Mouse (Mus musculus) lung, adult 18-20 months (tissue): ENCODE measurements at regions not wholly inside any gene's neighbourhood (a gene's known extent, or its start where the extent isn't known, plus 50 kb on each side); places are given as distances from the start of the nearest gene placed in this dataset.

ENCODE experiments used
- DNase-seq, 2 experiments: peaks; one replicate each; pipeline ENCODE4 v3.0.0; 2022; ENCODE audit warnings: mixed read lengths in 2 of 2

DNA sequence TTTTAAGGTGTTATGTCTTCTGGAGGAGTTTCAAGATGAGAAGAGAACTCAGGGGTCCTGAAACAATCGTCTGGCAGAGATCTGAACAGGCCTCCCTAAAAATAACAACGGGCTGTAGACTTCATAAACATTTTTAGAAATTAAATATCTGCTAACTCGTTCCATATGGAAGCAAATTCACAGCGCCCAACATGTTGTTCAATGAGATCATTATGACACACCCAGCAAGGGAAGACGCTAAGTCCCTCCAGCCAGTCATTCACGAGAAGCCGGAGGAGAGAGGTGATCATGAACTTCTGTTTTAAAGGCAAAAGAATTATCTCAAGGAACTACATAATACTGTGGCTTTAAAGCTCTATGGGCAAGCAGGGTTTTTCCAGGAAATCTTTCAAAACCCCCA is 334.8 kb downstream of the Efna5 start:
- DNase-seq, result no peak

DNA sequence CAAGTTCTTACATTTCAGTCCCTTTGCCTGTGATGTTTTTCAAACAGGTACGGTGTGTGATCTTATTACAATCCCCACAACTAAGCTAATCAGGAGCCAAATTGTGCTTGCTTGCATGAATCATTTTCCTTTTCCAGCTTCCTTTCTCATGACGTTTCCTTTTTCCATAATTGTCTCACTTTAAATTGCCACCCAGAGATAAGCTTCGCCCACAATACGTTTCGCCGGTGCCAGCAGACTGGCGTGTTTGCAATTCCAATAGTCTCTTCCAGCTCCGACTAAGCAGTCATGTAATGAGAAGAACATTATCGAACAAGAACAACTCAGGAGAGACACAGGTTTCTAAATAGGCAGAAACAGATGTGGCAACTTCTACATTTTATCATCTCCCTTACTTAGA is 335.8 kb downstream of the Efna5 start:
- peak in 1 of 2 experiments; percentile 3 for DNase-seq

DNA sequence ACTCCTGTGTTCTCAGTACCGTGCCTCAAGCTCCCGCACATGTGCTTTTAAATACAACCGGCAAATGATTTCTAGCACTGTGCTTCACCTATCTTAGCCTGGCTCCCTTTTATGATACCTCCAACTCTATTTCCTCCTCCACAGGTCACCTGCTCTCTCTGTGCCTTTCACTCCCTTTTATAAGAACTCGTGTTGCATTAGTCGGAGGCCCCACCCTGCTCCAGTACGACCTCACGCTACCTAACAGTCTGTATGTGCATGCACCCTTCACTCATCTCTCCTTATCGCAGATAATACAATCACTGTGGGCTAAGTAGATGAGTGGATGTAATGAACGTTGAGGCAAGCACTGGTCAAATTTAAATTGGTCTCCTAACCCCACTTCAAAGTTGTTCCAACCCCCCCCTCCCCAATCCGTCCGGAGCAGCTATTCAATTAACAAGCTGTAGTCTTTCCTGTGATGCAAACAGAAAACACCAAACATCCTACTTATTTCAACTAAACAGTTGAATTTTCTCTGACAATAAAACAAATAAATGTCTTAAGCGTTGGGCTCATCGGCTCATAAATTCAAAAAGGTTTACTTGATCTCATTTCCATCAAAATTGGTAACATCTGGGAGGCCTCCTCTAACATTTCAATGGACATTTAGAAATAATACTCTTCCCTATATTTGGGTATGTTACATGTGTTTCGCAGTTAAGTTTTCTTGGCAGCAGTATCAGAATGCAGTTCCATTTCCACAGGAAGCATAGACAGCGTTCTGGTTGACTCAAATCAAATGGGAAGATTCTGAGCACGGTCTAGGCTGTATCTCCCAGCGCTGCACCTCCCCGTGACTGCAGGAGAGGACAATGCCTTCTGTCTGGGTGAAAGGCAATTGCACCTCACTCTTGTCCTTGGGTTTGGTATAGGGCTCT is 337.8 kb downstream of the Efna5 start:
- no peak for DNase-seq

DNA sequence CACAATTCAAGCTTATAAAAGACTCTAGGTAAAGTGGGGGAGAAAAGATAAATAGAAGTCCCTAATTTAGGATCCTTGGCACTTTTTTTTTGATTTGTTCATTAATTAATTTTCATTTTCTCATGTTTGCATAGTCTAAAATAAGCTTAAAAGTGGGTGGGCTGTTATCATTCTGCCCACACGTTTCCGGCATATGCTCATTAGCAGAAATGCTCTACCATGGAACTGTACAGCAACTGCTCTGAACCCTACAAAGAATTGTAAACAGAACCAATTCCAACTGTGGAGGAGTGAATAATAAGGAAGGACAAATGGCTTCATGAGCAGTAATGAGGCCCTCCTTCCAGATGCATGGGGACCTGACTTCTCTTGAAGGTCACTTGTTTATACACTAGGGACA is 351.2 kb downstream of the Efna5 start:
- DNase-seq, result no peak

DNA sequence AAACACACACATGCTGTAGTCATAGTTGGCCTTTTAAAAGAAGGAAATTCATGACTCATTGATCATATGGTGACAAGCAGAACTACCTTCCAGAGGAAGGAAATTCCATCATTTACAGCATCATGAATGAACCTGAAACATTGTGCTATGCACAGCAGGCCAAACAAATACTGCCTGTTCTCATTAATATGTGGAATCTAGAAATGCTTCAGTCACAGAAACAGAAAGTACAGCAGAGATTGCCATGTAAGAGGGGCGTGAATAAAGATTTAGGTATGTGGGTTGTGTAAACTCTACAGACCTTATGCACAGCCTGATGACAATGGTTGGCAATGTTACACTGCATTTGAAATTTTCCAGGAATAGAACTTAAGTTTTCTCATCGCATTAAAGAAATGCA is 353.6 kb downstream of the Efna5 start:
- DNase-seq, result no peak

DNA sequence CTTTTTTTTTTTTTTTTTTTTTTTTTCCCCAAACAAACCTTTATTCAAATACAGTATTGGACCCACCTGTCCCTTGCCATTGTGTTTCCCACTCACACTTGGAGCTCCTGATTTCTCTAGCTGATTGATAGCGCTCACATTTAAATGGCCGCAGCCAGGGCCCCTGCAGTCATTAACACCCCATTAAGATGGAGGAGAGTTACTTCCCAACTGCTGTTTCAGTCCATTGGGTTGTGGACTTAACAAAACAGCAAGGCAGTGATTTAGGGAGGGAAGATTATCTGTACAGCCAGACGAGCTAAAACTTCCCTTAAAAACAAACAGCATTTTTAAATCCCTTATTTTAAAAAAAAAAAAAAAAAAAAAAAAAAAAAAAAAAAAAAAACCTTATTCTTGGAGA is 367.5 kb downstream of the Efna5 start:
- no peak for DNase-seq

DNA sequence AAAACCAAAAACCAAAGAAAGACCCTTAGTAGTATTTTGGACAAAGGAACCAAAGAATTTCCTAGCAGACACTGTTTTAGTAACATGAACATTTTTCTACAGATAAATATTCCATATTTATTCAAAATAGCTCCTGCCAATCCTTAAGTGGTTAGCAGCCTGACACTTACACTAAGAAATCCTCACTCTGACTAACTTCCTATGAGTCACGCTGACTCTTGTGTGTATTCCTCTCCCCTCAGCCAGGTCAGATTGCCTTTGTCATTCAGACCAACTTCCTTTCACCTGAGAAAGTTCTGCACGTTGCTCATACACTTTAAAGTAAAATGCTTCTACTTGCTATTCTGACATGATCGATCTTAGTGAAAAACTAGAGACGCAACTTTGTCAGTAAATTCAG is 370.9 kb downstream of the Efna5 start:
- DNase-seq, result no peak

DNA sequence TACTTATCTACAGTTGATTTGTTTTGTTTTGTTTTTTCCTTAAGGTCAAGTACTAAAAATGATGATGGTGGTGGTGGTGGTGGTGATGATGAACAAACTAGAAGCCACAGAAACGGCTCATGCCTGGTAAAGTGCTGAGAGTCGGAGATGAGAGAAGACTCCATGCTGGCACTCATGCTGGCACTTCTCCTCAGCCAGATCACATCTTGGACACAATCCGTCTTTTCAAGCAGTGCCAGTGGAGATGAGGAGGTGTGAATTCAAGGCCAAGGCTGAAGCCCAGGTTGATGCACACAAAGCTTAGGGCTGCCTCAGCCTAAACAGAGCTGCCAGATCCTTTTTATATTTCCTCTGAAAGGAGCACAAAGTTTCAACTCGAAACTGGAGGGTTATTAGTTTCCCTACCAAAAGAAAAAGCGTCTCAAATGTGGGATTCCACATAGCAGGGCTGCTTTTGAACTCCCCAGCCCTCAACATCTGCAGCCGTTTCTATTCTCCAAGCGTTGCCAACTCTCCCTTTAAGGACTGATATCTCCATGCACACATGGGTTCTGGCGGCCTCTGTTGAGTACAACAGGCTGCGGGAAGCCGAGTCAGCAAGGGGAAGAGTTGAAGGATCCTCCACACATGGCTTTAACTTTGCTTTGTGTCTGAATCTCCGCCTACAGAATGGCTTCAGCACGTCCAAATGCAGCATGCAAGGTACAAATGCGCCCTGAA is 373.2 kb downstream of the Efna5 start:
- no peak for DNase-seq

DNA sequence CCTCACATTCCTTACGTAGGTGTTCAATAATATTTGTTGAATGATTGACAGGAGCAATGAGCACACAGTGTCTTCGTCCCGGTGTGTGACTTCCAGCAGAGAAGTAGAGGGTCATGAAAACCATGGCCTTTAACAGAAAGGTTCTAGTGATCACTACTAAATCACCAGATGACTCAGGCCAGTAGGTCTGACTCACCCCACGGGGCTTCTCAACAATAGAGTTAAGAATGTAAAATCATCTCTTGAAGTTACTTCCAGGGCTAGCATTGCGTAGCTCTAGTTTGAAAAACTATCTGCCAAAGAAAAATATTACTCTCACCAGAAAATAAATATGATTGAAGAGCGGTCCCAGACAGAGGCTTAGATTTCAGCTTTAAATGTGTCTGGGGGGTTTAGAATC is 376.4 kb downstream of the Efna5 start:
- DNase-seq, result no peak

DNA sequence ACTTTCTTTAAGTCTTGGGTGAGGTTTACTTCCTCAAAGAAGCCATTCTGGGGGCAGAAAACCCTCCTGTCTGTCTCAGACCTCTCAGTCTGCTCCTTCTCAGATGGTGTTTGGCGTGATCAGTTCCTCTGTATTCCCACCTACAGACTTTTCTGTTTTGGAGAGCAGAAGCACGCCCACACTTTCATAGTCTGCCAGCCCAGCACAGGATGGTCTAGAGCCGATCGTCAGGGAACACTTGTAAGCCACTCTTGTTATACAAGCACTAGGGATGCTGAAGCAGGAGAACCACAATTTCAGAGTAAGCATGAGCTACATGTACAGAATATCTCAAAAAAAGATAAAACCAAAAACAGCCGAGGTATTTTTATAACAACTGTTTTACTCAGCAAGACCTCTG is 410.4 kb downstream of the Efna5 start:
- no peak for DNase-seq

DNA sequence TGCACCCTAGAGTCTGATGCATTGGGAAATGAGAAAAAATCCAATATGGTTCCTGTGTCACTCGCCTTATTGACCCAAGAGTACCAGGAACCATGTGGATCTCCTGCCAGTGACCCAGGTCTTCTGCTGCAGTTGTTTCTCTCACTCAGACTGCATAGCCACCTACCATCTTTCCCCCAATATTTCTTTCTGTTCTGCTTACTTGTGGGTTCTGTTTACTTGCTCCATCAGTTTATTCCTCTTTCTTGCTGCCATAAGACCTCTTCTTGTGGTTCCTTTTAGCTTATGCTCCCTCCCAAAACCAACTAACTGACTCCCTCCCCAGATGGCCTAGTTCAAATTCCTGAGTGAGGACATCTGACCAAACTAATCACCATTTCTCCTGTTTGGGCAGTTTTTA is 411.8 kb downstream of the Efna5 start:
- DNase-seq, result no peak

DNA sequence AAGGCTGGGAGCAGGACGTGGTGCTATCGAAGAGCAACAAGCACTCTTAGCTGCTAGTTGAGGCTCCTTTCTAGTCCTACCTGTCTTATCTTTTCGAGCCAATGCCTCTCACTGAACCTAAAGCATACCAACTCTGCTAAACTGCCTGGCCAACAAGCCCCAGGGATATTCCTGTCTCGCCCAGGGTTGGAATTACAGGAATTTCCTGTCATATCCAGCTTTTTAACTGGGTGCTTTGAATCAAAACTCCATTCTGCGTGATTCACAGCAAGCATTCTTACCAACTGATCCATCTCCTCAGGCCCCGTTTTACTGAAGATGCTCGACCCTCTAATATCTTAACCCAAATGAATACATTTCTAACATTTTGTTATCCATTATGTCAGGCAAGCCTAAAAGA is 412.3 kb downstream of the Efna5 start:
- DNase-seq, result no peak

DNA sequence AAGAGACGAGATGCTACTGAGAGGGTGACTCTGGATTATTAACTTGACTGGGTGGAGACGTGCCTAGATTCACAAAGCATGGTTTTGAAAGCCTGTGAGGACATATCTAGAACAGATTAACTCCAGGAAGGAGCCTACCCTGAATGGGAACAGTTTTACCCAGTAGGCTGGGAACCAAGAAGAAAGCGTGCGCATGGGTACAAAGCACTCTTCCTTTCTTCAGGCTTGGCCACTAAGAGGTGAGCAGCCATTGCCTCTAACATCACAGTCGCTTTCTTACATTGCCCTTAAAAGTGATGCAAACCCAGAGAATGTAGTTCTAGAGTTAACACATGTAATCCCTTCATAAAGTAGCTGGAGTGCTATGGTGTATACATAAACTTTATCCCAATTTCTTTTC is 414.0 kb downstream of the Efna5 start:
- DNase-seq, result no peak

DNA sequence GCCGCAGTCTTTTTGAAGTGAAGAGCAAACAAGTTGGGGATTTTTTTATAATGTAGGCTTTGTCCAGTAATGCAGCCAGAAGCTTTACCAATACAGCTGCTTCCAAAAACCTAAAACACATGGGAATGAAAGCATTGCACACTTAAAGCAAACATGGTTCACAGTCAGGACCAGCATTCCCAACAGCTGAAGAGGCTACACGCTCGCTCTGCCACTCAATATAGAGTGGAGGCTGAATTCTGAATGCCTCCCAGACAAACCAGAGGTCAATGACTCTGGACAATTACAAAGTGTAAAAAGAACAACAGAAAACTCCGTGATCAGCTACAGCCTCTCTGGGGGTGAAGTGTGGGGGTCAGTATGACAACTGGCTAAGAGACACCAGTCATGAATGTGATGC is 416.1 kb downstream of the Efna5 start:
- no peak for DNase-seq

DNA sequence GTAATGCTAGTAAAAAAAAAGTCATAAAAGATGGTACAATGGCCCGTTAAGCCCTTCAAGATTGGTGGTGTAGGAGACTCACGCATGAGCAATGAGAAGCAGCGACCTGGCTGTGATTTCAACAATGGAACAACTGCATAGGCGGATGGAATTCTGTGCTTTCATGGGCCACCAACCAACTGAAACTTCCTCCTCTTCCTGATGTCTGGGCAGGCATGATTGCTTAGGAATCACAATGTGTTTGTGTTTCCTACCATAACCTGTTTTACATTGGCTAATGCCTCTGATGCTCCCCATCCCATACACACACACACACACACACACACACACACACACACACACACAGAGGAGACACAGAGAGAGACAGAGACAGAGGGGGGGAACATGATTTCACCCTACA is 416.9 kb downstream of the Efna5 start:
- no peak for DNase-seq

DNA sequence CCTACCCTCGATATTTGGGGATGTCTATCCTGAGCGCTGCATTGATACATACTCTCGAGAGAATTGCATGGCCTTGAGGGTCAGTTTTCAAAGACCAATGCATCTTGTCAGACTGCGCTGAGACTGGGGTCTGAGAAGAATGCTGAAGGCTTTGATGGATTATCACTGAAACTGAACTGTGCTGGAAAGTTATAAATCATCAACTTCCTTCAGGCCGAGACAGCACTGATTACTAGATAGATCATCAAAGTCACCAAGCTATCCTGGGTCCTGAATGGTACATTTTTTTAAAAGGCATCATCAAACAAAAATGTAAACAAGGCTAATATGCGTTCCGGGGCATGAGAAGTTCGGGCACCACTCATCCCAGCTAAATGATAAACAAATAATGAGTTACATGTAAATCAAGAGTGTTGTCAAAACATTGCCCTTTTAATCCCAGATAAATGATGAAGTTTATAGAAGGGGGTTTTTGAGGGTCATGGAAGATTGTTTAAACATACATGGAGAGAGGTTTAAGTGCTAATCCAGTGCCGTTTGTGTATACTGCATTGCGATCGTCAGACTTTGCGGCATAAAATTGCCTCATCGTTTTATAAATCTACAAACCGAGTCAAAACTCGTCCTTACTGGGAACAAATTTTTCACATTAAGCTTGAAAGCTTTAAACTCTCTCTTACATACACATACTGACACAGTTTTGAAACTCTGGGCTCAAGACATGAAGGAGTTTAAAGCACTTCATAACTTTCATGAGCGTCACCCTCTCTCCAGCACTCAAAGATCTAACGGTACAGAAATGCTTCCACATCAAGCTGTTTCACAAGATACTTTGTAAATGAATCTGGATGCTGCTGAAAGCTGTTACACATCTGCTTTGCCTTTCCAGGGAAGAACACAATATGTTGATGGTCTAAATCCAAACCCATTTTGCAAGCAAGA is 419.5 kb downstream of the Efna5 start:
- DNase-seq, result no peak

DNA sequence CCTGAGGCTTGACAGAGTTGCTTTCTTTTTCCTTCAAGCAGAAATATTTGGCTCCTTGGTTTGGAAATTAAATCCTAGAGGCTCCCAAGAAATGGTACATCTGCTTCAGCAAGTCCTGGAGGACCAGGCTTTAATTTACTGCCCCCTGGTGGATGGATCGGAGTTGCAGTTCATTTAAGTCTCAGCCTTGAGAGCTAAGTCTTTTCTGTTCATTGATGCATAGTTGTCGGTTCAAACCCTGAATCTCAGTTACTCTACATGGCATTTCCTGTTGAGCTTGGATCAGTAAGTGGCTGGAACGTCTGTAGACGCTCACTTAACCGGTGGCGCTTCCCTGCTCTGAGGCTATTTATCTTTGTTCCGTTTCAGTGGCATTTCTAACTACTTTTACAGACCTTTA is 422.2 kb downstream of the Efna5 start:
- peak; percentile 36 to 53 for DNase-seq

DNA sequence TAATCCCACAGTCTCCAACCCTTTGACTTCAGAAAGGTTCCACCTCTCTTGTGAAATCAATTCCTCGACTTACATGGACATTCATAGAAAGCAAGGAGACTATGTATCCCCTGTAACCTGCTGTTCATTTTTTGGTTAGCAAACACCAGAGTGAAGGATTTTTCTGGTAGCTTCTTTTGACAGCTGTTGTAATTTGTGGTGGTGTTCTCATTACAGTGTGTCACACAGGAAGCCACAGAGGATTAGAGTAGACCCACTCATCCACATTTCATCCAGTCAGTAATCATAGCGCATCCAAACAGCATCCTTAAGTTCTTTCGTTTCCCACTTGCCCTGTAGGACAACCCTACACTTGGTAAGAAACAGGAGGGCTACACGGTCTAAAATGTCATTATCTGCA is 443.1 kb downstream of the Efna5 start:
- DNase-seq, result no peak

DNA sequence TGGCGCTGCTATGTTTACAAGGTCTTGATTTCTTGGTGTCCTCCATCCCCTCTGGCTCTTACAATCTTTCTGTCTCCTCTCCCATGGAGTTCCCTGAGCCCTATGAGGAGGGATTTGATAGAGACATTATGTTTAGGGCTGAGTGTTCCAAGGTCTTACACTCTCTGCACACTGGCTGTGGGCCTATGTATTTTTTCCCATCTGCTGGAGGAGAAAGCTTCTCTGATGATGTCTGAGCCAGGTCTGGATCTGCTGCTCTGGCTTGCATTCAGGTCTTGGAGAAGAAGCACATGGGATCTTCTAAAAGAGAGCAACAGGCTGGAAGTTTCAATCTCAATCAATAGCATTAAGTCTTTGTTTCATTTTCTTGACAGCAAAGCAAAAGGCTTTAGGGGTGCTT is 445.1 kb downstream of the Efna5 start:
- no peak for DNase-seq

DNA sequence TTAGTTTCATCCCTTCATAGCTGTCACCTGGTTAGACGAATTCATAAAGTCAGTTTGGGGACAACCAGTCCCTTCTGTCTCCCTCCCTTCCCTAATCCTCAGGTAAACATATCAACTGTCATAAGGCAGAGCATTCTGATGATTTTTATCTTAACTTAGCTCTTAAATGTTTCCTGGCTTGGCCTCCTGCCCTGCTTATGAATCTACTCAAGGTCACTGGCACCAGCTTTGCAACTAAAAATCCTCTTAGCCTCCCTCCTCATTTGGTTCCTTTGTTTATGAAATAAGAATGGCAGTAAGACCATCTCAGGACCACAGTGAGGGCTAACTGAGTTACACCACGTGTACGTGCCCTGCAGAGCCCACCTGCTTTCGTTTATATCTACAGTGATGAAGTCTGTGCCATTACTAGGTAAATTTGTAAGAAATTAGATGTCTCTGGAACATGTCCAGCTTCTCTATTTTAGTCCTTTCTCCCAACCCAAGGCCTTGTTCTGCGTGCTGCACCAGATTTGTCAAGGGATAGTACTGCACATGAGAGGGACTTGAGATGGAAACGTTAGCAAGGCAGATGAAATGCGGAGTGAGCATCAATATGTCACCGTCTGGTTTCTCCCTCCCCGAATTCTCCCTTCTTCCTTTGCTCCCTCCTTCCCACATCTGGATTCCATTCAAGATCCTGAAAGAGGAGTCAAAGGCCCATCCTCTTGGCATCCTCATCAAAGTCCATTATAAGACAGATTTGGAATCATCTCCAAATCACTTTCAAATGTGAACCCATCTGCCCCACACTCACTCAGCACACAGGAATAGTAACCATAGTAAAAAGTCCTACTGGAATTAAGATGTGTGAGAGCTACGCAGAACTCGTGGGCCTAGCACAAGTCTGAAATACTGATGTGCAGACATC is 457.4 kb downstream of the Efna5 start:
- no peak for DNase-seq

DNA sequence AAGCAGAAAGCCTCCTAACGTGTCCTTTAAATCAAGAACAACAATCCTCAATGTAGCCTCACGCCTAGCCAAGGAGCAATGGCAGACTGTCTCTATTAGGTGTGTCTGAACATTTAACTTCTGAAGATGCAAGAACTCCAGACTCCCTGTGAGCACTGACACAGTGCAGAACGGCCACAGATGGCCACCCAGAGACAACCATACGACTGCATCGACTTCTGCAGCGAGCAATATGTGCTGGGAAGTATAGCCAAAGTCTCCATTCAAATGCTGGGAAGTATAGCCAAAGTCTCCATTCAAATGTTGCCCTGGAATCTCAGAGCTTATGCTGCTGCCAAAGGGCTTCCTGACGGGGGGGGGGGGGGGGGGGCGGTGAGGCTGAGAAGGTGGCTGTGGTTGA is 463.5 kb downstream of the Efna5 start:
- no peak for DNase-seq

DNA sequence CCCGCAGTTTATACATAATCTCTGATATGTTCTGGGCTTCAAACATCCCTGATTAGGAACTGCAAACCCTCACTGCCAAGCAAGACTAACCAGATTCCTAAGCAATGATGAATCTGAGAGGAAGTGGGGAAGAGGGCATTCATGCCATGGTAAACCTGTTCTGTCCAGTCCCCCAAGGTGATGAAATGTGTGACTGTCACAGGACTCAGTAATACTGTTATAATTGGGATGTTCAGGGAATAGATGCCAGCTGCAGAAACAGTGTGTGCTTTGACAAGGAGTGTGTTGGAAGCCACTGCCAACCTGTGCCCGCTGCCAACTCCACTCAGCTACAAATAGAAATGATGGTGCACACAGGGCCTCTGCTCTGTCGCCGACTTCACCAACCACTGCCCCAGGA is 466.0 kb downstream of the Efna5 start:
- DNase-seq, result peak in 1 of 2 experiments; percentile 2
